Mouse (Mus musculus) intestine, embryonic 15.5 days (tissue): ENCODE data around the gene Adck1. TPM values are rescaled to one million over a fixed set of nuclear protein-coding genes. Genes with fewer than 3 reads are reported as not detected.
"Not testable (repeated sequence)": the region's sequence is repeated elsewhere in the genome, so short reads cannot be mapped to it uniquely, and the experiment has no call there.

Source experiments
- ATAC-seq: fragments of 200-750 bp; cut with Nextera tagmentation; 2 replicates; pipeline ENCODE4 v1.8.0; 2017; ENCODE audit warnings: moderate TSS enrichment, moderate library complexity
- H3K27ac ChIP-seq: fragments of 300-500 bp; sonication (generic); 2 replicates; pipeline ENCODE4 v1.5.1; 2015; ENCODE audit warnings: mild to moderate bottlenecking, inconsistent platforms
- H3K27me3 ChIP-seq: fragments of 300-500 bp; sonication (generic); replicated peaks from 2 replicates; pipeline ENCODE4 v1.6.1; 2015; ENCODE audit warnings: inconsistent platforms
- H3K36me3 ChIP-seq: fragments of 300-500 bp; sonication (generic); 2 replicates; pipeline ENCODE4 v1.6.1; 2015; ENCODE audit warnings: inconsistent platforms
- H3K4me1 ChIP-seq: fragments of 300-500 bp; sonication (generic); replicated peaks from 2 replicates; pipeline ENCODE4 v1.6.1; 2015; ENCODE audit warnings: inconsistent platforms
- H3K4me2 ChIP-seq: fragments of 300-500 bp; sonication (generic); replicated peaks from 2 replicates; pipeline ENCODE4 v1.6.1; 2015; ENCODE audit warnings: mild to moderate bottlenecking, inconsistent platforms
- H3K4me3 ChIP-seq: fragments of 300-500 bp; sonication (generic); replicated peaks from 2 replicates; pipeline ENCODE4 v1.5.1; 2015; ENCODE audit warnings: inconsistent platforms
- H3K9ac ChIP-seq: fragments of 300-500 bp; sonication (generic); 2 replicates; pipeline ENCODE4 v1.6.1; 2015; ENCODE audit warnings: inconsistent platforms
- H3K9me3 ChIP-seq: fragments of 300-500 bp; sonication (generic); 2 replicates; pipeline ENCODE4 v1.6.1; 2016; ENCODE audit warnings: inconsistent platforms
- WGBS: fragments of 180-500 bp; shearing (Covaris S2); methylation state at CpG from one replicate; pipeline ENCODE4 v1.1.7; 2015; 5-methylcytosine and 5-hydroxymethylcytosine counted together
- polyA plus RNA-seq: library from polyadenylated mRNA; unstranded; fragments of >200 nt; fragmentation: Nextera tagmentation; extraction: Ambion mirVana; gene quantifications from 2 replicates; pipeline ENCODE4 v1.2.1, GENCODE M21; 2015

Gene Adck1
- polyA plus RNA-seq, 1 experiment from 2014 or later: 15.3 TPM

- Histone ChIP-seq H3K27ac (no peak overlapping the region), H3K4me2 (no peak overlapping the region), H3K9me3 (no peaks in the 10 kb centered on the region), H3K9ac (no peak overlapping the region), H3K4me3 (no peak overlapping the region), H3K4me1 (no peaks in the 10 kb centered on the region), H3K36me3 (no peaks in the 10 kb centered on the region), H3K27me3 (no peaks in the 10 kb centered on the region)
- ATAC-seq: no peak
- 85% methylated on average over 10 of the region's 10 CpGs for WGBS
These were observed 103.4 kb downstream of the Adck1 start for GRCm38 (mm10) chr12:88463588-88464290.

- H3K4me1 ChIP-seq: no peaks in the 10 kb centered on the region
- no peak for ATAC-seq
These were observed 106.4 kb downstream of the Adck1 start for GRCm38 (mm10) chr12:88466801-88467200.

GRCm38 (mm10) chr12:88467257-88467656, 106.9 kb downstream of the Adck1 start:
- Histone ChIP-seq H3K9ac (no peak overlapping the region), H3K9me3 (no peaks in the 10 kb centered on the region), H3K36me3 (no peaks in the 10 kb centered on the region), H3K4me1 (no peaks in the 10 kb centered on the region), H3K27ac (no peak overlapping the region), H3K4me2 (no peak overlapping the region), H3K4me3 (no peak overlapping the region), H3K27me3 (no peaks in the 10 kb centered on the region)
- ATAC-seq: no peak
- WGBS: 35% methylated on average over 3 of the region's 3 CpGs

More at GRCm38 (mm10) chr12:88466801-88467200, 106.4 kb downstream of the Adck1 start:
- Histone ChIP-seq H3K4me3 (no peak overlapping the region), H3K27ac (no peak overlapping the region), H3K27me3 (no peaks in the 10 kb centered on the region), H3K36me3 (no peaks in the 10 kb centered on the region), H3K9ac (no peak overlapping the region), H3K4me2 (no peak overlapping the region), H3K9me3 (no peaks in the 10 kb centered on the region)
- 84% methylated on average over 6 of the region's 6 CpGs for WGBS

GRCm38 (mm10) chr12:88467935-88468465, 107.6 kb downstream of the Adck1 start:
- Histone ChIP-seq H3K36me3 (no peaks in the 10 kb centered on the region), H3K9me3 (no peaks in the 10 kb centered on the region), H3K27ac (no peak overlapping the region), H3K4me3 (no peak overlapping the region), H3K27me3 (no peaks in the 10 kb centered on the region), H3K4me2 (no peak overlapping the region), H3K9ac (no peak overlapping the region), H3K4me1 (no peaks in the 10 kb centered on the region)
- 72% methylated on average over 5 of the region's 5 CpGs for WGBS
- no peak for ATAC-seq

GRCm38 (mm10) chr12:88468691-88469090, 108.3 kb downstream of the Adck1 start:
- Histone ChIP-seq H3K9ac (no peak overlapping the region), H3K4me2 (no peak overlapping the region), H3K27me3 (no peaks in the 10 kb centered on the region), H3K27ac (no peak overlapping the region), H3K4me1 (no peaks in the 10 kb centered on the region), H3K36me3 (no peaks in the 10 kb centered on the region), H3K9me3 (no peaks in the 10 kb centered on the region), H3K4me3 (no peak overlapping the region)
- 78% methylated on average over 6 of the region's 6 CpGs for WGBS
- ATAC-seq: no peak

- WGBS: 73% methylated on average over 10 of the region's 10 CpGs
- not testable (repeated sequence) for H3K4me3 ChIP-seq, H3K4me2 ChIP-seq, H3K9me3 ChIP-seq, H3K27me3 ChIP-seq, H3K4me1 ChIP-seq, H3K27ac ChIP-seq, H3K9ac ChIP-seq, ATAC-seq, H3K36me3 ChIP-seq
These were observed 111.5 kb downstream of the Adck1 start for GRCm38 (mm10) chr12:88471884-88472283.

- no peaks in the 10 kb centered on the region for H3K27me3 ChIP-seq
- H3K9ac ChIP-seq: no peak overlapping the region
- no peak overlapping the region for H3K4me2 ChIP-seq
- no peak overlapping the region for H3K4me3 ChIP-seq
- no peak for ATAC-seq
- H3K9me3 ChIP-seq: no peaks in the 10 kb centered on the region
- H3K36me3 ChIP-seq: no peaks in the 10 kb centered on the region
- no peak overlapping the region for H3K27ac ChIP-seq
- 70% methylated on average over 3 of the region's 3 CpGs for WGBS
- no peaks in the 10 kb centered on the region for H3K4me1 ChIP-seq
These were observed 112.5 kb downstream of the Adck1 start for GRCm38 (mm10) chr12:88472832-88473231.

- Histone ChIP-seq H3K36me3 (no peaks in the 10 kb centered on the region), H3K4me3 (no peak overlapping the region), H3K9me3 (no peaks in the 10 kb centered on the region), H3K4me2 (no peak overlapping the region), H3K27me3 (no peaks in the 10 kb centered on the region), H3K27ac (no peak overlapping the region), H3K4me1 (no peaks in the 10 kb centered on the region), H3K9ac (no peak overlapping the region)
- WGBS: 88% methylated on average over 6 of the region's 6 CpGs
- no peak for ATAC-seq
These were observed 113.4 kb downstream of the Adck1 start for GRCm38 (mm10) chr12:88473796-88474195.

- Histone ChIP-seq H3K4me2 (no peak overlapping the region), H3K4me3 (no peak overlapping the region), H3K27me3 (no peaks in the 10 kb centered on the region), H3K4me1 (no peaks in the 10 kb centered on the region), H3K36me3 (no peaks in the 10 kb centered on the region), H3K9ac (no peak overlapping the region), H3K9me3 (no peaks in the 10 kb centered on the region), H3K27ac (no peak overlapping the region)
- ATAC-seq: no peak
- WGBS: 86% methylated on average over 3 of the region's 3 CpGs
These were observed 115.5 kb downstream of the Adck1 start for GRCm38 (mm10) chr12:88475833-88476232.

- ATAC-seq: no peak
- no peak overlapping the region for H3K27ac ChIP-seq
- no peak overlapping the region for H3K4me2 ChIP-seq
- no peak overlapping the region for H3K4me3 ChIP-seq
- H3K9me3 ChIP-seq: no peaks in the 10 kb centered on the region
- H3K9ac ChIP-seq: no peak overlapping the region
- no peaks in the 10 kb centered on the region for H3K27me3 ChIP-seq
- WGBS: 74% methylated on average over 6 of the region's 6 CpGs
- no peaks in the 10 kb centered on the region for H3K4me1 ChIP-seq
- H3K36me3 ChIP-seq: no peaks in the 10 kb centered on the region
These were observed 116.3 kb downstream of the Adck1 start for GRCm38 (mm10) chr12:88476702-88477101.

GRCm38 (mm10) chr12:88481657-88482056, 121.3 kb downstream of the Adck1 start:
- Histone ChIP-seq H3K27me3 (no peaks in the 10 kb centered on the region), H3K9ac (no peak overlapping the region), H3K4me2 (no peak overlapping the region), H3K9me3 (no peaks in the 10 kb centered on the region), H3K4me3 (no peak overlapping the region), H3K27ac (no peak overlapping the region), H3K36me3 (no peaks in the 10 kb centered on the region), H3K4me1 (no peaks in the 10 kb centered on the region)
- no peak for ATAC-seq
- 80% methylated on average over 3 of the region's 3 CpGs for WGBS

GRCm38 (mm10) chr12:88490881-88491280, 130.5 kb downstream of the Adck1 start:
- Histone ChIP-seq H3K9ac (no peak overlapping the region), H3K36me3 (no peaks in the 10 kb centered on the region), H3K27me3 (no peaks in the 10 kb centered on the region), H3K27ac (no peak overlapping the region), H3K9me3 (no peaks in the 10 kb centered on the region), H3K4me1 (no peaks in the 10 kb centered on the region), H3K4me2 (no peak overlapping the region), H3K4me3 (no peak overlapping the region)
- ATAC-seq: no peak
- 68% methylated on average over 2 of the region's 2 CpGs for WGBS
